Mouse (Mus musculus): Measurements from ENCODE around the gene Clec9a.
A peak's percentile ranks its signal among the peaks of the same experiment; 100 is the strongest.

The Clec9a gene

DNA sequence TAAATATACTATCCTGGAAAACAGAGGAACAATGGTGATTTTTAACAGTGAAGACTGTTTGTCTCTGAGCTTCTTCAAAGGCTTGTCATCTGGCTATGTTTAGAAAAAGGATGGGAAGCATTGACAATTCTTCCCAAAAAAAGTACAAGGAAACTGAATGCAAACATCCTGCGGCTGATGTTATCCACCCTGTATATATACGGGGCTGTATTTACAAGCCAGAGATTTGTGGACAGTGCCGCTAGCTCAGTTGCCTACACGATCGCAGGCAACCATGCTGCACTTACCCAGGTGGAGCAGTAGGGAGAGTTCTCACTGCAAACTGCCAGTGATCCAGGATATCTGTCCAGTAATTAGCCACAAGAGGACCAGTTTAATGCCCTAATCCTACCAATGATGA is 16.6 kb downstream of the Clec9a start:
- DNase-seq = peak; percentile 38

DNA sequence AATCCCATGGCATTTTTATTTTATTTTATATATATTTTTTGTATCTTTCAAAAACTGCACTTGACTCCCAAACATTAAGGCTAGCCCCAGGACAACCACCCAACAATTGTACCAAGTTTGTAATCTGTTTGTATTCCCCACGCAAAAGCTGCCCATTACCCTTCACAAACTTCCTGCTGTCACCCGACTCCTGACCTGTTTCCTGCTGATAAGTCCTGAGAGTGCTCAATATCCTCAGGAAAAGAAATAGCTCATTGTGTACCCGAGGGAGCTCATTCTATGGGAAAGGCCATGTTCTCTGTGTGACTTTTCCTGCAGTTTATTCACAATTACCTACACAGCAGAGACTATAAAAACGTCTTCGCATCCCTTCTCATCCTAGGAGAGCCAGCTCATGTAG is 17.1 kb downstream of the Clec9a start:
- peak; percentile 65 for DNase-seq

DNA sequence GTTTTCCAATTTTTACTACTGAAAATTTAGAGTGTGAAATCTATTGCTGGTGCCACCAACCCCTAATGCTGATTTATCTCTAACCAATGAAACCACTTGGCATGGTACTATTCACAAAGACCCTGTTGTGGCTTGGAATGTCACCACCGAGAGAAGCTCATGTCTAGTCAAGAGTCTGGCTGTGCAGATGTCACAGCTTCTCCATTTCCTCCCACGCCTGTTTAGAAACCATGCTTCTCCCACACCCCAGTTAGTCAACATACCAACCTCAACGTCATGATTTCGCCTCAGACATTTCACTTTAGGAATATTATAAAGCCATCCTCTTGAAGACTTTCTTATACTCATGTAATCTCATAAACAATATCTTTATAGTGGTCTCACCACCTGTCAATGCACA is 18.6 kb downstream of the Clec9a start:
- DNase-seq = no peak

DNA sequence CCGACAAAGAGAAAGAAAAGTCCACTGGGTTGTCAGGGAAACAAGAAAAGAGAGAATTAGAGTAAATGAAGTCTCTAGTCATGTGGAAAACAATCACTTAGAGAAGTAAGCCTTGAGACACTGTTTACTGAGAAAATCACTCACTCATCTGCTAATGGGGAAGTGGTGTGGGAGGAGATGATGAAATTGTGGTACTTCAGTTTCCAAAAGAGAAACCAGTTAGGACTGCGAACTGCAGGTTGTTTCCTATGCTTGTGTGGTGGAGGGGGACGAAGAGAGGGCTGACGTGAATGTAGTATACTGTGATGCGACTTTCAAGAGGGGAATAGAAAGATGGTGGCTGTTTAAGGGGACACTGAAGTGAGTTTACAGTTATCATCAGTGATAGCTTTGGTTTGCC is 25.6 kb downstream of the Clec9a start:
- no peak for DNase-seq

DNA sequence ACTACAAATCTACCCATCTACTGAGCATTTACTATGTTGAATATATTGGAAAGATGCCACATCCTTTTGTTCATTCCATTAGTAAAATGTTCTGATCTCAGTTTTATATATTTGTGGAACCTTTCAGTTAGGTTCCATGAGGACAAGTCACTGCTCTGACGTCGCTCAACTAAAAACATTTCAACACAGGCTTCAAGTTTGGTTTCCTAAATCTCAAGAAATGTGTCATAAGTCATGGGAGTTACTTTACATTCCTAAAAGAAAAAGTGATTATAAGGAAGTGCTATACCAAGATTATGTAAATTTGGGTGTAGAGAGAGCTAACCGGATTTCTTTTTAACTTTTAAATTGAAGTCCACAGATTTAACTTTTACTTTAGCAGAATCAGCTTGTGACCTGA is 27.4 kb downstream of the Clec9a start:
- no peak for DNase-seq

DNA sequence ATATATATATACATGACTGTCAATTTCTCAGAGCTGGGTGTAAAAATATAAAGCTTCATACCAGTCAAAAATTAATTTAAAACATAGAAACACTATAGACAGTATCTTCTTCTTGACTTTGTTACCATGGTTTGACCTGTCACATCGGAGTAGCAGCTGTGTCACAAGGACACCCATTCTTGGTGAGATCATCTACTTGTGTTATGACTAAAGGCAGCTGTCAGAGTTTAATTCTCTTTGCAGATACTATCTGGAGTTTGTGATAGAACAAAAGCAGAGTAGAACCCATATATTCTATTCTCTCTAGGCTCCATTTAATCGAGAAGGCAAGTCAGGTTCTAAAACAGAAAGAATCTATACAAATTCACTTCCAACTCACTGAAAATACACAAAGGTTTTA is 29.4 kb downstream of the Clec9a start:
- DNase-seq = no peak

DNA sequence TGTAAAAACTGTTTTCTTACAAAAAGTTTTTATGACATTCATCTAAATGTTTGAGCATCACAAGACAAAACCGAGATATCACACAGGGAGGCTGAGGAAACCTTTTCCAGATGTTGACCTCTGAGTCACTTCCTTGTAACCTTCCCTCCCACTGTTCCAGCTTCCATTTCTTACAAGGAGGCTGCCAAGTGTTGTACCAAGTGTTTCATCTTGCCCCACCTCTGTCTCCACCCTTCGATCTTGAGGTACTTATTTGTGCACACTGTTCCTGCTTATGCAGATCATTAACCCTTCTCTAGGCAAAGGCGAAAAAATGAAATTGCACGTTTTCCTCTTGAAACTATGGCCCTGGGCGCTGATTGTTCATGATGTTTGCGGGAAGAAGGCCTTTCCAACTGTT is 41.1 kb downstream of the Clec9a start:
- DNase-seq = no peak

DNA sequence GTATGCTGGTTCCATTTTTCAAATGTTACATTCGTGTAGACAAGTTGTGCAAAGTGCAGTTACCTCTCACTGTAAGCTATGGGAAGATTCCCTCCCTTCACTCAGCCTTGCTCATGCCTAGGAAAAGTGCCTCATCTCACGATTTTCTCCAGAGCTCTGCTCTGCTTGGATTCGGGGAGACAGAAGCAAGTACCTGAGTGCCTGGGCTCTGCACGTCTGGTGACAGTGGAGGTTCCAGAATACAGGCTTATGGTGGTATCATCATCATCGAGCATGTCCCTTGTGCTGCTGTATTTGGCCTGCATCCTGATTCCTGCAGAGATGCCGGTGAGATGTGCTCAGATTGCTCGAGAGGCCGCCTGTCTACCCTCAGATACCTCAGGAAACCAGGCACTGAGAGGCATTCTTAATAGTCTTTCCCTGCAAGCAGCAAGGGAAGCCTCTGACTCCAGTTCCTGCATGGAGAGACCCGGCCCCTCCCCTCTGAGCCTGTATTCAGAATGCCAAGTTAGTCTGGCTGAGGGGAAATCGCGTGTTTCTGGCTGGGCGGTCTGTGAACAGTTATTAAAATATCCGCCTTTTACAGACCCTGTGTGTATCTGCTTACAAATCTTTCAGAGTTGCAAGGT is 42.9 kb downstream of the Clec9a start, which contains the start of gene Clec1a:
Clec1a (minus strand) TSS at position 590 of the 629 bp plus-strand sequence.
- DNase-seq = peak; percentile 65

DNA sequence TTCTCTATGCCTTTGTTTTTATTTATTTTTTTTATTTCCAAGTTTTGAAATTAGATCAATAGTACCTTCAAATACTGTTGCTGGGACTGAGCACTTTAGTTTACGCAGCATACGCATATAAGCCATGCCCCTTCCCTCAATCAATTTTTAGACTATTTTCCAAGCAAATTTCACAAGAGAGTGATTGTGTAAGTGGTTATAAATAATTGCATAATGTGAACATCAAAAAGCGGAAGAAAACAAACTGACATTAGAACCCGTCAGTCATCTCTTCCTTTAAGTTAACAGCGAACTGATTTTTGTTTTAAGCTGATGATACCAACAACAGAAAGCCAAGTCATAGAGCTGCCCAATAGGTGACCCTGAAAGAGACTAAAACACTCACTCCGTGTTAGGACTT is 62.7 kb downstream of the Clec9a start:
- no peak for DNase-seq

DNA sequence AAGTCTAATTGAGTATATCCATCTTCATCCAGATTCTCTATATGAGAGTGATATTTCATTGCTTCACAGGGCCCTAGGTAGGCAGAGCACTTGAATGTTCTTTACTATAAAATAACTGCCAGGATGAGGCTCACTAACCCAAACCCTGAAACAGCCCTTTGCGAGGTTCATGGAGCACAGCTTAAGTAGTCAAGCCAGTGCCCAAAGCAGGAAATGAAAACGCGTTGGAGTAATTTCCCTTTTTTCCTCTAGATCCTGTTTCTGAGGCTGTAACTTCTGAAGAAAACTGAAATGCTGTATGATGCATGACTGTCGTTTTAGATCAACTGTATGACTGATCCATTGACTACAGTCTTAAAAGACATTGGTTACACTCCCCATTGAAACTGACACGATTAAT is 64.0 kb downstream of the Clec9a start:
- DNase-seq = no peak
